Mouse (Mus musculus) adrenal gland, postnatal 36 days (tissue): Measurements from ENCODE around the gene Dcst2. TPM values are rescaled to one million over a fixed set of nuclear protein-coding genes. Genes with fewer than 3 reads are reported as not detected.

Experiments used
- DNase-seq, 2 experiments: peaks; one replicate each; pipeline ENCODE4 v3.0.0; 2021; ENCODE audit warnings: mixed read lengths in 1 of 2
- long read RNA-seq, 2 experiments: library from polyadenylated mRNA; stranded (forward); transcript quantifications; one replicate each; pipeline ENCODE4 v2.0.0; 2021; ENCODE audit warnings: borderline sequencing depth in 2 of 2
- total RNA-seq, 2 experiments: library from RNA; stranded (reverse); gene quantifications; 2 replicates each; pipeline ENCODE4 v1.2.3; 2021

Dcst2 gene
- under 1 TPM; 0.20 to 0.56 TPM for total RNA-seq
- long read RNA-seq, experiment 1 = 0 reads
- long read RNA-seq, experiment 2 = 0 reads

DNA sequence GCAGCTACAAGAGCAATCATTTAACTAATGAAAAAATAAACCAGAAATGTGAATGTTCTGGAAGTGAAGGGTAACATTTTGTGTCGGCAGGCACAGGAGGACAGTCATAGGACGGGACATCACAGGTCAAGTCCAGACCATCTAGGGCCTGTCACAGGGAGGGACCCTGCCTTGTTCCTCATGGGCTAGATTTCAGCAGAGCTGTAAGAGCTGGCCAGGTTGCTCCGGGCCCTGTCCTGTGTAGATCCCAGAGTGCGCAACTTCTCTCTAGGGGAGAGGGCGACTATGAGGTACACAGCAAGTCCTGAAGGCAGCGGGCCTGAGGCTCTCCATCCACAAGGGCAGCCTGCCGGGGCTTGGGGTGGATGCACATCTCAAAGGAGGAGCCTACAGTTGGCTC is at the start of gene Dcst2:
Gene Dcst2 (plus strand): TSS at position 301 of the 400 bp plus-strand sequence.
- DNase-seq = no peak

DNA sequence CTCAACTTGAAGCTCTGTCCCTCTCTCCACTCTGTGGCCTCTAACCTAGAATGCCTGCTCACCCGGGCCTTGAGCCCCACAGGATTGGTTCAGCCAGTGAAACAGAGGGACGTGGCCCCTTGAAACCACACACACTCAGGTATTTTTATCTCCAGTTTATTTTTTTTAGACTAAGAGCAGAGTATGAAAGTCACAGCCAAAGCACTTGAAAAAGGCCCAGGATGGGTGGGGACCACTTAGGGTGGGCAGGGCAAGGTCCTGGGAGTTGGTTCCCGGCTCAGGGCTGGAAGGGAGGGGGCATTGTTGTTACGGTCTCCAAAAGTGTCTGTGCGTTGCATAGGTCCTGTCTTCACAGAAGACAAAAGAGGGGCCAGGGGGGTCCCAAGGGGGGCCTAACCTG is 47.4 kb upstream of the Dcst2 start:
- DNase-seq = no peak

DNA sequence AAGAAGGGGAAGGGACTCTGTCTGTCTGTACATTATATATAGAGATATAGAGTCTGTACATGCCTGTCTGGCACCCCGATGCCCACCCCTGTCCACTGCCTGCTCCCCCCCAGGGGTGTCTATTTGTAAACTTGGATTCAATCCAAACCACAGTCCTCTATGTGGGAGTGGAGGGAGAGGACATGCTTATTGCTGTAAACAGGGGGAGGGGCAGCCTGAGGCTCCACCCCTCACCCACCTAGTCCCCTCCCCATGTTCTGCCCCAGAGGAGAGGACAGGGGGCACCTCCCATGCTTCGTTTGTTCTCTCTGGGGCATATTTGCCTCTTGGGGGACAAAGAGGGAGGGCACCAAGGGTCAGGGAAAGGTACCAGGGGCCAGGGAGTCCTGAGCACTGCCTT is 47.0 kb upstream of the Dcst2 start:
- no peak for DNase-seq

DNA sequence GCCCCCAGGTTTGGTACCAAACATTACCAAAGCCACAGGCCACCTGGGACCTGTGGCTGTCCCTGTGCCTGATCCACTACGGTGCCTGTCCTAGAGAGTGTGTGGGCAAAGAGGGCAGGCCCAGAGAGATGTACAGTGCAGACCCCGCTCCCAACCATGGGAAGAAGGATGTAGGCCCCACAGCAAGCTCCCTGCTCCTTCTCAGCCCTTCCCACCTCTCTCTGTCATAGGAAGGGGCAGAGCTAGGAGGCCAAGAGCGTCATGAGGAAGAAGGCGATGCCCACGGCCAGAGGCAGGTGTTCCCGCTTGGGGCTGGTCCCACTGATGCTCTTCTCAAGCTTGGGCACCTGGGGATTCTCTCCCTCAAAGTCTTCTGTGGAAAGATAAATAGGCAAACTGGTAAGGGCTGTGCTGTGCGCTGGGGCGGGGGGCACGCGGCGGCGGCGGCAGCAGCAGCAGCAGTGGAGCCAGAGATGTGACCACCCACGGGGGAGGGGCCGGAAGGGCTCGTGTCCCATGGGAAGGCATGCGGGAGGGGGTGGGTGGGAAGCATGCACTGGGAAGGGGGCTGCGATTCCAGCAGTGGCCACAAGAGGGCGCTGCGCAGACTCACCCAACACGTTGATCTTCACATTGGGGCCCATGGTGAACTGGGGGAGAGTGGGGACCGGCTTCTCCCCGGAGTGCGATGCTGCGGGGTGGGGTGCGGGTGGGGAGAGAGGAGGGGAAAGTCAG is 46.4 kb upstream of the Dcst2 start:
- peak; percentile 76 to 85 for DNase-seq

DNA sequence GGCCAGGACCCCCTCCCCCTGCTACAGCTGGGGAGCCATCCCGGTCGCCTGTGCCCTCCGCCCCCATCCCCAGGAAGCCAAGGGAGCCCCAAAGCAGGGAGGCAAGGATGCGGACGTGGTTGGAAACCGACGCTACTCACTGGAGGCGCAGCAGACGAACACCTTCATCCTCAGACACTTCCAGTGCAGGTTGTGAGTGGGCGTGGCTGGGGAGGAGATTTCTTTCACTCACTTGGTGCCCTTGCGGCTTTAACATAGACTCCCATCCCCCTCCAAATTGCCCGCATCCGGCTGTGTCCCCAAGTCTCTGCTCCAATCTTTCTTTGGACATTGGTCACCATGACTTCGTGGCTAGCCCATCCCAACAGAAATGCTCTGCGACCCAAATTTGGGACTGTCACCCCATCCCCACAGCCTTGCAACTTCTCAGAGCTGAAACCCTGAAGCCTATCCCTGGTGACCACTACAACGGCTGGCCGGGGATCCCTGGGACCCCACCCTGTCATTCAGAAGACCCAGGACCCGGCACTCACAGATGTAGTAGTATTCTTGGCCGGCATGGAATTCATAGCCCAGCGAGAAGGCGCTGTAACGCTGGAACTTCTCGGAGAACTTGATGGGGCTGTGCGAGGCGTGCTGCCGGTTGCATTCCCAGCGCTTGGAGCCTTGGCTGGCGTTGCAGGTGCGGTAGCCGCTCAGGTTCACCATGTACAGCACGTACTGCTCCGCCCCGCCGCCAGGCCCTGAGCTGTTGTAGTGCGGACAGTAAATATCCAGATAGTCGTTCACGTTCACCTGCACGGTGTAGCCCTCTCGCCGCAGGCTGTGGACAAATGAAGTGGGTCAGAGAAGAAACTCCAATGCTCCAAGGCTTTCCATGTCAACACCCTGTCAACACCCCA is 45.6 kb upstream of the Dcst2 start:
- DNase-seq = no peak

DNA sequence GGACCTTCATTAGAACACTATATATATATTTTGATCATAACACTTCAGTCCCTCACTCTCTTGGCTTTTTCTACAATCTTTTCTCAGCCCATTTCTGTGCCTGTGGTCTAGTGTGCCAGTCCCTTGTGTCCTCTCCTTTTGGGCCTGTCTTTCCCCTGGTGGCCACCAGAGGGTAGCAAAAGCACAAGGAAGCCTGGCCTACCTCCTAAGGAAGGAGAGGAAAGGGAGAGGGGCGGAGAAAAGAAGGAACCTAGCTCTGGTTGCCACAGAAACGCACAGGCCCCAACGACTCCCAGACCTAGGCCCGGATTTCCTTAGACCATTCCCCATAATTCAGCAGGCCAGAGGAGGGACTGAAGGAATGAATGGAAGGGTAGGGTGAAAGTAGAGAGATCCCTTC is 44.9 kb upstream of the Dcst2 start:
- peak; percentile 84 to 87 for DNase-seq

DNA sequence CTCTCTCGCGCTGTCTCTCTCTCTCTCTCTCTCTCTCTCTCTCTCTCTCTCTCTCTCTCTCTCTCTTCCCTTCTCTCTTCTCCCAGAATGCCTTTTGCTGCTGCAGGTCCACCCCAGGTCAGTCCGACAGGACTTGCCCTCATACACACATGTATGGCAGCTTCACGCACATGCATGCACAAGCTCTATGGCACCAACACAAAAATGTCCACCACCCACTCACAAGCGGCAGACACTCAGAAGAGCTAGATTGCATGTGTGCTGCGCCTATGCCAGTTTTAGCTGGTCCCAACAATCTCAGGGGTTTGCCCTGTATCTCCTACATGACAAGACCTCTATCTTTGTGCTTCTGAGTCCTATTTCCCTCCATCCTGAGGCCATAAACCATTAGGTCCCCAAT is 44.5 kb upstream of the Dcst2 start:
- DNase-seq = no peak

DNA sequence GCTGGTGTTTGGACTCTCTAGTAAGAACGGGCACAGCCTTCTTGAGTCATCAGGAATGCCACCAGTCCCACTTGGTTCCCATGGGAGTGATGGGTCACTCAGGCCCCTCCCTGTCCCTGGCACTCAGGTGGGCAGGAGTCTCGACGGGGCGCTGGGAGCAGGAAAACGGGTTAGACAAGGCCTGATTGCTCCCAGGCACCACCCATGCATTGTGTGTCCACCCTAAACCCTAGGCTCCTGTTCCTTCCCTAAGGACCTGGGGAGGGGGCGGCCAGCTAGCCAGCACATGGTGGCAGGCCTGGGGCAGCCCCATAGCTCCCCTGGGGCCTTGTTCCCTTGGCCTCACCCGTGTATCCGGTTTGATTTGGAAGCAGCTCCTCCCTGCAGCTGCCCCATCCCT is 43.5 kb upstream of the Dcst2 start:
- no peak for DNase-seq

DNA sequence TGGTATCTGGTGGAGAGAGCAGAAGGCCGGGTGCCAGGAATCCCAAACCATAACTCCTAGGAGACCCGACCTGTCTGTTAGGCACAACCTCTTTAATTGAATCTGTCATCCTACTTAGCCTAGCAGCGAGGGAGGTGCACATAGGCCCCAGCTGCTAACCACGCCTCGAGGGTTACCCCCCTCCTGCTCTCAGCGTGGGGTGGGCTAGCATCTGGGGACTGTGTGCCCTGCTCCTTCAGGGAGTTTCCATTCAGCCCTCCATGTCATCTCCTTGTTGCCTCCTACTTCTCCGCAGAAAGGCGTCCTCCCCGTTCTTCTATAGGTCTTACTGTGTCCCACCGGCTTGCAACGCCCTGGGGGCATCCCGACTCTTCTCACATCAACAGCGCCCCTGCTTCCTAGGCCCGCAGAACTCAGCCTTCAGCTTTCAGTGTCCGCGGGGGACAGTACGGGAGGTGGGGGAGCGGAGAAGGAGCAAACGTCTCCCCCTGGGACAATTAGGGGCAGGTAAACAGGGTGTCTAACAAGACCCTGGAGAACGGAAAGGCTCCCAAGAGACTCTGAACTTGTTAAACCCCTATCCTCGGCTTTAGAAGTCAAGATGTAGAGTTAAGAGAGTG is 42.7 kb upstream of the Dcst2 start:
- no peak for DNase-seq

DNA sequence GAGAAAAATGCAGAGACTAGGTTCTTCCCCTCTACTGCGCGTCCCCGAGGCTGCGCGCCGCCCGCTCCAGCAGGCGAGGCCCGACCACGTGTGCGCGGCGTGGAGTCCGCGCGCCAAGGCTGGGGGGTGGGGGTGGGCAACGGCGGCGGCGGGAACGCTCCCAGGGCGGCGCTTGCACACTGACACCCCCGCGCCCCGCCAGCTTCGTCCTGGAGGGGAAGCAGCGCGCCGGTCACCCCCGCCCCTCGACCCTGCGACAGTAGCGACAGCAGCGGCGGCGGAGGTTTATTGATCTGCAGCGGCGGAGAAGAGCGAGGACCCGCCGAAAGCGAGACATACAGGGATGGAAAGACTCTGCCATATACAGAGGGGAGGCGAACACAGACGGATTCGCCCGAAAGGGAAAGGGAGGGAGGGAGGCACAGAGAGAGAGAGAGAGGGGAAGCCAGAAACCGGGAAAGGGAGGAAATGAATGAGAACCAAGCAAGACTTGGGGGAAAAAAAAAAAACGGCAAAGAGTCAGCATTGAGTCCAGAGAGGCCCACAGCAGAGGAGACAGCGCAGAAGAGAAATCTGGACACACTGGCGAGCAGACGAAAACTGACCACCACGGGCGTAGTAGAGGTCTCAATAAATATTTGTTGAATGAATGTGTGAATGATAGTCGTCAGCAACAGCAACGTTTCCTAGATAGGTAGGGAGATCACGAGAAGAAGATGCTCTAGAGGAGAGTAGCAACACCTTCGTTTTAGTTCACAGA is 42.0 kb upstream of the Dcst2 start:
- peak in 1 of 2 experiments; percentile 13 for DNase-seq

DNA sequence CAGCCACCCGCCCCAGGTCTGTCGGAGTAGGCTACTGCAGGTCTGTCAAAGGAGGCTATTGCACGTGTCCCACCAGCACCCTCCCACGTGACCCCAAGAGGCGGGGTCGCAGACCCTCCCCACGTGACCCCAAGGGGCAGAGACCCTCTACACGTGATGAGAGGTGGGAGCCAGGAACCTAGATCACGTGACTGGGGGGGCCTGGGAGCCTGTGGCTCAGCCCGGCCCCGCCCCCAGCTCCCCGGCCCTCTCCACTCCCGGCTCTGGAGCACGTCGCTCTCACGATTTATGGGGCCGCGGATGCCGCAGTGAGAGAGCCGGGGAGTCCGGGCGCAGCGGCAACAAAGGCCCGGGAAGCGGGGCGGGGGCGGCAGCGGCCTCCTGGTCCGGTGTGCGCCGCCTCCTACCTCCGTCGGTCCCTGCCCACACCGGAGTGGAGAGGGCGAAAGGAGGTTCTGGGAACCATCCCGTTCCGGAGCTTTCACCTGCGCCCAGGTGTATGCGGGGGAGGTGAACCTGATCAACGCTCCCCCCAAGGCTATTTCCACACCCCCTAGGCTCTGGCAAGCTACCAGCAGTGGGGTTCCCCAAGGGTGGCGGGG is 41.1 kb upstream of the Dcst2 start:
- DNase-seq = peak; percentile 62 to 66

DNA sequence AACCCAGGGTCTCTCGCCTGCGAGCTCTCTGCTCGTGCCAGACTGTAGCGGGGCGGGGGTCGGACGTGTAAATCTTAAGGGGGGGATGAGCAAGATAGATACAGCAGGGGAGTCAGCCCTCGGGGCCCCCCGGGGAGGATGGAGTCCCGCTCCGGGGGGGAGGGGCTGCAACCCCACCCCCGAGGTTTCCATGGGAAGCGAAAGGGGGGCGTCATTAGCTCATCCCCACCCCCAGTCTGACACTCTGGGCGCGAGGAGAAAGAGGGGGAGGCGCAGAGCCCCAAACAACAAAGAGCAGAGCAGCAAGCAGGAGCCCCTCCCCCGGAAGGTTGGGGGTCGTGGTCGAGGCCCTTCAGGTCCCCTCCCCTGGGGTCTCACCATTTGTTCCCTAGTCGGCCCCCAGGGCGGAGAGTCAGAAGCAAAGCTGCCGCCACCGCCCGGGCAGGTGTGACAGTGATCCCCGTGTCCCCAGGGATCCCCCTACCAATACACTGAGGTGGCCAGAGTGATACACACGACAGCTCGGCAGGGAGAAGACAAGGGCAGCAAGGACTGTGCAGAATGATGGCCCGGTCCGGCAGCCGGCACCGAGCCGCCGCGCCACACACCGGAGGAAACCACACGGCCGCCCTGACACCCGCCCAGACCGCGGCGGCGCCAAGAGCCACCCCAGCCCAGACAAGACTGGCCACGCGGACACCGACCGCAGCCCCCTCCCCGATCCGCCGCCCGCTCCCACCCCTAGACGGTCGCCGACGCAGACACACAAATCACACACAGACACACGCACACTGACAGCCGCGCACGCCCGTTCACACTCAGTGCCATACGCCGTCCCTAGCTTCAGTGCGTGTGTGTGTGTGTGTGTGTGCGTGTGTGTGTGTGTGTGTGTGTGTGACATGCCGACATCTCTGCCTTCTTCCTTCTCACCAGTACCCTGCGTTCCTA is 40.3 kb upstream of the Dcst2 start:
- peak; percentile 42 to 48 for DNase-seq

DNA sequence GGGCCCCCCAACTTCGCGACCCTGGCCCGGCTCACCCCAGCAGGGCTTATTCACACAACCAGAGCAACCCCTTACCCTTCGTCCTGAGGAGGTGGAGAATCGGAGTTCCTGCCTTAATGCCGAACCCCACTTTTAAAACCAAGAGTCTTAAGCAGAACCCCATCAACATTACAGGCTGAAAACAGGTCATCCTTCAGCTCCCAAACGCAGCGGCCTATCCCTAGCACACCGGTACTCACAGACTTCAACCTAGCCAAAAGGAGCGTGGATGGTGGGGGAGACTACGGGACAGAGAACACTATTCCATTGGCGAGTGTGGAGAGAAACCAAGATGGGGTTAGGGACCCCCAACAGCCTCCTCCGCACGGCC is 39.7 kb upstream of the Dcst2 start:
- no peak for DNase-seq

DNA sequence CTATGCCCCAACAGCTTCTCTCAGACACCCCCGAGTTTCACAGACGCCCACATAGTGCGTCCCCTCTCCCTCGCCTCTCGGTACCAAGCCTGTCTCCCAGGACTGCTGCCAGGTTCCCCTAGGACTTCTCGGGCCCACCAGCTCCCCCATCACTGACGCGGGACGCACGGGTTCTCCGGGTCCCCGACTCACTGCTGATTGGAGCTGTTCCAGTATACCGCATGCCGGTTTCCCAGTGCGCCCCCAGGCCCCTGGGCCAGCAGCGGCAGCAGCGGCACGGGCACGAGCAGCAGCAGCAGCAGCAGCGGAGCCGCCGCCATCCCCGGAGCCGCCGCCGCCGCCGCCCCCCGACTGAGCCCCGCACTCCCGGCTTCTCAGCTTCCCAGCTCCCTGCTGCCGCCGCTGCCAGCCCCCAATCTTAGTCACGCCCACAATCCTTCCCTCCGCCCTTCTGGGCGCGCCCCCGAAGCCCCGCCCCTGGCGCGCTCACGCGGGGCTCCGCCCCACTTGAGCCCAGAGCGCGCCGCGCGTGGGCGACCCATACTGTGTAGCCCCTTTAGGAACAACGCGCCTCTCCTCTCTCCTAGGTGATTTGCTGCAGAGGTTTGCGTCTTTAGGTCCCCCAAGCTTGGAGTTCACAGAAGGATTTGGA is 39.1 kb upstream of the Dcst2 start, which contains the start of gene Efna3:
Gene Efna3 (minus strand): TSS at position 452 of the 652 bp plus-strand sequence.
- DNase-seq = peak; percentile 85 to 86

DNA sequence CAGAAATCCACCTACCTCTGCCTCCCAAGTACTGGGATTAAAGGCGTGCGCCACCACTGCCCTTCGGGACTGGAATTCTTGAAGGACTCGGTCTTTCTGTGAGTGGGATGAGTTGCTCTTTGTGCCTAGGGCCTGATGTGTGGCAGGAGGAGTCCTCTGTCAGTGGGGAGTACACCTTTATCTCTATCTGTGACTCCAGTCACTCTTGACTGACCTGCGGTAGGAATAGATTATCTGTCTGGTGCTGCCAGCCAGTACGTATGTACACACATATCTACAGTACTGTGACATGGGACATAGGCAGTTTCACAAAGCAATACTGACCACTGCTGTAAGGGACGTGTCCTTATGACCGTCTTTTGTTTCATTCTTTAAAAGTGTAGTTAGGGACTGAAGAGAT is 35.9 kb upstream of the Dcst2 start:
- DNase-seq = no peak

DNA sequence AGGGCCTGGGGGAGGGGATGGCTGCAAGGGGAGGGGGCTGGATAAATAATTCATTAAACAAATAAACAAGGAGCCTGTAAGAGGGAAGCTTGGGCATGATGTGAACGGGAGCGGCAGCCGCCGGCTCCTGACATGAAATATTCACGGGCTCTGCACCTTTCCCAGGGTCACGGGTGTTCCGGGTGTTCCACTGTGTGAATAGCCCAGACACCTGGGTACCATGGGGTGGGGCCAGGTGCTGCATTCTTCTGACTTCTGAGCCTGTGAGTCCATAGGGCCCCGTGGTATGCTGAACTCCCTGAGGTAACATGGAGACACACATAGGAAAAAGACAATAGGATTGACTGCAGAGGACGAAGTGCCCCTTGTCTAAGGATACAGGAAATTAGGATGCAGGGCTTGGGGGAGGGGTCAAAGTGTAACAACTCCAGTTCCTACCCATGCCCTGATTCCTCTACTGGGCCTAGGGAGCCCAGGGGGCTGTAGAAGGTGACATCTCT is 34.4 kb upstream of the Dcst2 start:
- DNase-seq = no peak

DNA sequence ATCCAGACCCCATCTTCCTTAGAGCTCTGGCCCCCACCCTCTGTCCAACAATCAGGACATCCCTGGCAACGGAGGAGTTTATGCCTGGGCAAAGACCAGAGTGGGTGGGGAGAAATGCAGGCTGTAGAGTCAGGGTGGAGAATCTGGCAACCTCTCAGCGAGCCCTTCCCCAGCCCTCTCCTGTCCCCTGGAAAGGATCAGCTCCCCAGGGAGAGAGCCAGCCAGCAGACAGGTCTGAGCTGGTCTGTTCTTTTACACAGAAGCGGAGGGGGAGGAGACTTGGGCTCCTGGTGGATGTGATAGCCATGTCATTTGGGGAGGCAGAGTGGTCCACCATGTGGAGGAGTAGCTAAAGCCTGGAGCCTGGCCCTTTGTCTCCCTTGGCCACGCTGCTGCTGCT is 33.2 kb upstream of the Dcst2 start:
- DNase-seq = no peak

DNA sequence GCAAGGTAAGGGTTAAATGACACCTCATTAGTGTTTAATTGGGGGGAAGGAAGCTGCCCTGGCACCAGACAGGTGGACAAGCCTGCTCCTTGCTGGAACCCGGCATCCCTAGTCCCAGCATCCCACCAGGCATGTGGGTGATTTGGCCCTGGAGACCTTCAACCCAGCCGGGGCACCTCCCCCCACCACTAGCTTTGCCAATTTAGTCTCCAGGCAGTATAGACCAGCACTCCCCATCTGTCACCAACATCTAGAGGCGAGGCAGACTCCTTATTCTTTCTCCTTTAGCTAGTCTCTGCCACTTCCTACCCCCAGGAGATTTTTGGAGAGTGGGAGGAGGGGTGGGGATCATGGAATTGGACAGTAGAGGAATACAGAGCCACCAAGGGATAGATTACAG is 31.4 kb upstream of the Dcst2 start:
- DNase-seq = no peak

DNA sequence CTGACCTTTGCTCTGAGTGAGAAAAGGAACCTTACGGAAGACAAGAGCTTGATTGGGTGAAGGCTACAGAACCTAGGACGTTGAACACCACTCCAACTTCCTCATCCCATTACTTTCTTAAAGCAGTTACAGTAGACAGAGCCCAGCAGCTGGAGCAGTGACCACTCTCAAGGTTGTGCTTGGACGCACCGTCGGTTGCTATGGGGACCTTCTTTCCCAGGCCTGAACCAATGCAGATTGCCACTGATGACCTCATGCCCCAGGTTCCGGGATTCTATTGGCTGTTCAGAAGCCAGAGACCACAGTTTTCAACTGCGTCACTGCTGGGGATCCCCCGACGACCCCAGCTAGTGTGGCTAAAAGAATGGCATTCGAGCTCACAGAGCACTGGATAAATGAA is 30.8 kb upstream of the Dcst2 start:
- DNase-seq = peak; percentile 76 to 80

DNA sequence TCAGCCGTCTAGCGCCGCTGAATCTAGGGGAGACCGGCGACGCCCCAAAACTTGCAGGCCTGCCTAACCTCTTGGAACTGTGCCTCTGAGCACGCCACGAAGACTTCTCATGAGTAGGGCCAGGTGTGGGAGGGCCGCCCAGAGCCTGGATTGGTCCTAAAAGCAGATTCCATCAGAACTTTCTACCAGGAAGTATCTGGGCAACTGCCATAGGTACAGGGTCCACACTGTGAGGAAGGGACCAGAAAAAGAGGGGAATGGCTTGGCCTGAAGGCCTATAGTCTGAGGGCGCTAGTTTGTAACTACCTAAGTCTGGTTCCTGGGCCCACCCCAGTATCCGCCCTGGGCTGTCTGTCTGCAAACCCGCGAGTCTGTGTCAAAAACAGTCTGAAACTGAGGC is 30.2 kb upstream of the Dcst2 start:
- no peak for DNase-seq
